17 mouse cellular contexts compared by ENCODE assay signal in the genomic region with DNA sequence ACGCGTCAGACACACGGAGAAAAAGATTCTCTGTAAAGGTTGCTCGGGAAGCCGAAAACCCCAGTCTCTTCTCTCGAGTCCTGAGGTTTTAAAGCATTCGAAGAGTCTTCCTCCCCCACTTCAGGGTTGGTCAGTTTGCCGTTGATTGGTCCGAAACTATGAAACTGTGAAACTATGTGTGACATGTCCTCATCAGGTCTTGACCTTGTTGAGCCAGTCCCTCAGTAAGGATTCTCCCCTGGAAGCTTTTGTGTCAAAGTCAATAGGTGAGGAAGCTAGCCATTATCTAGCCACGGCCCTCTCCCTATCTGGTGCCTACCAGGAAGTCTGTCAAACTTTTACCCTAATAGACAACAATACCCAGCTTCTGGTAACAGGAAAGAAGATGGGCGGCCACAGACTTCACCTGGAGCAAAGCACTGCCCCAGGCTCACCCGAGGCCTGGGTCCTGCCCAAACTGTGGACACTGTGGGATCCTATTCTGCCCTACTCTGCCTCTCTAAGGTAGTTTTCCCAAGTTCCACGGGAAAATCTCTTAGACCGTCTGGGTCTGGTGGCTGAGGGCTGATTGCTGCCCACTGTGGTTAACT. TPM values are rescaled to one million over a fixed set of nuclear protein-coding genes. Genes with fewer than 3 reads are reported as not detected.
A peak's percentile ranks its signal among the peaks of the same experiment; 100 is the strongest.
DNase-seq lines count a peak whose midpoint lies in the region; ATAC-seq and TF ChIP-seq lines count a peak whose summit lies in the region.
"Had no signal": no experiment of that assay in that cellular context is flagged by ENCODE, and none has a peak within 500 bp of the region (broad histone marks: within the 10 kb centered on the region; RNA-seq: fewer than 3 reads in every experiment).

No protein-coding gene starts in this region.

- no peak for ATAC-seq in heart, embryonic 14.5 days (ENCODE audit: insufficient number of reproducible peaks, insufficient read depth, low FRiP score, low read depth)
- ATAC-seq: forebrain, postnatal 0 days; intestine, postnatal 0 days had no signal

- no peaks in the 10 kb centered on the region for H3K27me3 ChIP-seq in ES-Bruce4 (ENCODE audit: control insufficient read depth, insufficient read depth, low read length, poor library complexity, severe bottlenecking)
- no peaks in the 10 kb centered on the region for H3K27me3 ChIP-seq in heart, embryonic 14.5 days (ENCODE audit: control insufficient read depth, insufficient read depth, low read length)
- H3K27me3 ChIP-seq: CH12.LX; megakaryocyte, embryonic 14.5 days had no signal

- TF ChIP-seq CTCF in layer of hippocampus, adult 2 months (conservative IDR thresholded peaks at IDR 0.05) = no peak
- TF ChIP-seq CTCF in ES-Bruce4 (IDR thresholded peaks at IDR 0.05; ENCODE audit: low read depth, low read length) = no peak

- peak; percentile 69; the same call in 1 of the 2 replicates for TF ChIP-seq EP300 in ES-Bruce4 (IDR thresholded peaks at IDR 0.05; ENCODE audit: insufficient read depth, low read depth, low read length)

- 35% methylated on average over 14 of the region's 14 CpGs for WGBS in heart, embryonic 14.5 days

- peak overlapping the region; percentile 1; the same call in 1 of the 2 replicates for H3K27ac ChIP-seq in layer of hippocampus, adult 2 months
- H3K27ac ChIP-seq in ES-Bruce4 (ENCODE audit: insufficient read depth, low read length) = peak overlapping the region; percentile 80
- H3K27ac ChIP-seq in heart, embryonic 14.5 days (replicated peaks in 1 of 2; ENCODE audit: control insufficient read depth in 1 of 2, insufficient read depth in 1 of 2, low read depth in 2 of 2, low read length in 2 of 2) = peak overlapping the region; percentile 86 to 96

- H3K4me3 ChIP-seq in layer of hippocampus, adult 2 months = no peak overlapping the region
- H3K4me3 ChIP-seq in ES-Bruce4 (ENCODE audit: low read depth, low read length) = no peak overlapping the region; the same call in 1 of the 2 replicates
- H3K4me3 ChIP-seq in heart, embryonic 14.5 days (ENCODE audit: control insufficient read depth in 1 of 2, insufficient read depth in 1 of 2, low read depth in 1 of 2, low read length in 2 of 2) = no peak overlapping the region
- H3K4me3 ChIP-seq: megakaryocyte, embryonic 14.5 days had no signal

- DNase-seq in heart, adult 11 months = peak; percentile 79
- no peak for DNase-seq in heart, adult 9 months (ENCODE audit: low spot score in 2 of 2)
- DNase-seq in layer of hippocampus, adult 2 months (ENCODE audit: low spot score in 2 of 2) = no peak
- no peak for DNase-seq in layer of hippocampus, postnatal 10 days (ENCODE audit: low spot score in 2 of 2)
- DNase-seq in left cerebral cortex, adult 18-20 months (ENCODE audit: low spot score in 2 of 2) = no peak
- DNase-seq in cerebellum, postnatal 4 days (ENCODE audit: low spot score in 2 of 2) = no peak
- DNase-seq: cerebellum, adult 18-20 months; forebrain, postnatal 0 days; kidney, postnatal 25 days; left cerebral cortex, postnatal 4 days; lung, adult 2 months; right cerebral cortex, postnatal 4 days had no signal

- peaks cover 3% of the 10 kb centered on the region for H3K36me3 ChIP-seq in ES-Bruce4 (ENCODE audit: control insufficient read depth, insufficient read depth, low read length, poor library complexity, severe bottlenecking)
- H3K36me3 ChIP-seq in heart, embryonic 14.5 days (ENCODE audit: control insufficient read depth, insufficient read depth, low read length) = peaks cover 22% of the 10 kb centered on the region

- H3K9ac ChIP-seq in ES-Bruce4 (ENCODE audit: low read depth, poor library complexity, severe bottlenecking) = peak overlapping the region; percentile 6; the same call in 1 of the 2 replicates
- peak overlapping the region; percentile 79 for H3K9ac ChIP-seq in heart, embryonic 14.5 days (ENCODE audit: low read length)
- H3K9ac ChIP-seq: forebrain, postnatal 0 days had no signal

- no peaks in the 10 kb centered on the region for H3K4me1 ChIP-seq in ES-Bruce4 (ENCODE audit: control insufficient read depth, insufficient read depth, low read length)
- H3K4me1 ChIP-seq in heart, embryonic 14.5 days (ENCODE audit: control insufficient read depth in 2 of 2, insufficient read depth in 2 of 2, low read length in 2 of 2) = peaks cover 24 to 29% of the 10 kb centered on the region in 2 experiments

- H3K4me2 ChIP-seq in heart, embryonic 14.5 days (ENCODE audit: low read length) = peak overlapping the region; percentile 76

- TF ChIP-seq POLR2A in ES-Bruce4 (IDR thresholded peaks at IDR 0.05; ENCODE audit: insufficient read depth, low read length) = no peak

- H3K9me3 ChIP-seq in ES-Bruce4 (replicated peaks; ENCODE audit: control insufficient read depth, insufficient read depth, low read length, poor library complexity, severe bottlenecking) = no peaks in the 10 kb centered on the region
- peaks cover 2% of the 10 kb centered on the region; the same call in 1 of the 2 replicates for H3K9me3 ChIP-seq in heart, embryonic 14.5 days (ENCODE audit: control insufficient read depth, low read length)
- H3K9me3 ChIP-seq: megakaryocyte, embryonic 14.5 days had no signal

RNA-seq across cellular contexts. Expression of a gene that starts 2.5 kb away (rescaled TPM):
- total RNA-seq in layer of hippocampus, adult 2 months (2021) = 1 to 10 TPM; 3.6 TPM
- total RNA-seq in layer of hippocampus, postnatal 10 days (2021) = 1 to 10 TPM; 7.9 TPM
- polyA plus RNA-seq in ES-Bruce4 (2011; ENCODE audit: insufficient read depth, insufficient read length, low read depth, missing spikeins) = 83.3 and 88.5 TPM in 2 replicates
- polyA plus RNA-seq in heart, embryonic 14.5 days (2014; fragmentation: Nextera tagmentation; extraction: Ambion mirVana) = 87.0 and 90.8 TPM in 2 replicates
- 1 to 10 TPM; 4.8 to 5.2 TPM for total RNA-seq in left cerebral cortex, adult 18-20 months (2021)

RNA-seq across cellular contexts. Expression of a gene that starts 48.8 kb away (rescaled TPM):
- total RNA-seq in layer of hippocampus, adult 2 months (2021) = 1 to 10 TPM; 8.0 to 8.5 TPM
- 10 to 100 TPM; 12.0 to 14.1 TPM for total RNA-seq in layer of hippocampus, postnatal 10 days (2021)
- polyA plus RNA-seq in ES-Bruce4 (2011; ENCODE audit: insufficient read depth, insufficient read length, low read depth, missing spikeins) = 0.59 and 1.5 TPM in 2 replicates
- polyA plus RNA-seq in heart, embryonic 14.5 days (2014; fragmentation: Nextera tagmentation; extraction: Ambion mirVana) = 44.6 and 55.3 TPM in 2 replicates
- total RNA-seq in left cerebral cortex, adult 18-20 months (2021) = 1 to 10 TPM; 3.7 to 5.9 TPM

Comparison
In these comparisons a context has a peak if more than half of its experiments do, and no peak if none do; other contexts are left out.
1. H3K27ac ChIP-seq: peak in every context shown above with its lines; median percentile 91 in heart, embryonic 14.5 days; 80 in ES-Bruce4; 1 in layer of hippocampus, adult 2 months.